Mouse (Mus musculus) liver, embryonic 12.5 days (tissue): ENCODE results near the gene Vps13a. TPM values are rescaled to one million over a fixed set of nuclear protein-coding genes. Genes with fewer than 3 reads are reported as not detected.

Source experiments
- polyA plus RNA-seq: library from polyadenylated mRNA; unstranded; fragments of >200 nt; fragmentation: Nextera tagmentation; extraction: Ambion mirVana; gene quantifications from 2 replicates; pipeline ENCODE4 v1.2.1, GENCODE M21; 2016

The Vps13a gene
- polyA plus RNA-seq, 1 experiment from 2014 or later: 10.0 TPM

Other genes with a start within 250 kb of the Vps13a start
- gene Foxb2, start 92.9 kb upstream of the Vps13a start, polyA plus RNA-seq: not detected in 2 replicates
- 0.95 and 0.96 TPM in 2 replicates for gene Prune2, start 175.2 kb upstream of the Vps13a start, polyA plus RNA-seq